Comparison of ENCODE assay signal across 8 mouse cellular contexts in the genomic region with DNA sequence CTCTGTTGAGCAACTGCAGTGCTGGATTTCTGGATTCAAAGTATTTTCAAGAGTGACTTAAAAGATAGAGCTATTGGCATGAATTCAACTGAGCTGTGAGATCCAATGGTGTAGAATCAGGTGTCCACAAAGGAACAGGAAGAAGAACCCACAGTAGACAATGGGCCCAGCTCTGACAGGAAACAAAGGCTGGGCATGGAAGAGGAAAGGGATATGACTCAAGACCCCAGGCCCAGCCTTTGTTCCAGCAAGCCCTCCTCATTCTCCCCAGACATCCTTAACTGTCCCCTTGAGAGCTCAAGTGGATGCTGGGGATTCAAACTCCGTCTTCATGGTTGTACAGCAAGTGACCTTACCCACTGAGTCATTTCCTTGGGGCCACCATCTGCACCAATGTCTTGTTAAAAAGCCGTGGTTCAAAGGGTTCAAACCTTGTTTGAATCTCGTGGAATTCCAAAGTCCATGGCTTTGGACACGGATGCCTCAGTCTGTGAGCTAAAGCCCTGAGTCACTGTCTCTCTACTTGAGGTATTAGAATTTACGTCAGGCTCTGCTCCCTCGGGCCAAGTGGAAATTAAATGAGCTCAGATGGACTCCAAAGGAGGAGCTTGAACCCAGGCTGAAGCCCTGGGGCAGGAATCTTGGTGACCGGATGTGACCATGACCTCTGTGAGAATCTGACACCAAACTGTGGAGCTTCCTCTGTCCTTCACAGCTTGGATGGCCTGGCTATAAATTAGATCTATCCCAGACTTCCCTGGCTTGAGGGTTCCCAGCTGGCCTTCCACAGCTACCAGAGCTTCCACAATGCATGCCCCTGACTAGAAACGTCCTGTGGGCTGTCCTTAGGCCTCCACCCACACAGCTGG. TPM values are rescaled to one million over a fixed set of nuclear protein-coding genes. Genes with fewer than 3 reads are reported as not detected.
DNase-seq lines count a peak whose midpoint lies in the region; ATAC-seq and TF ChIP-seq lines count a peak whose summit lies in the region.

No protein-coding gene starts in this region.

- no peaks in the 10 kb centered on the region for H3K9me3 ChIP-seq in heart, postnatal 0 days (replicated peaks; ENCODE audit: control insufficient read depth, low read length)
- H3K9me3 ChIP-seq in liver, embryonic 13.5 days (replicated peaks): no peaks in the 10 kb centered on the region

- H3K9ac ChIP-seq in heart, postnatal 0 days (replicated peaks; ENCODE audit: low read depth, low read length): no peak overlapping the region
- no peak overlapping the region for H3K9ac ChIP-seq in liver, embryonic 13.5 days

- TF ChIP-seq EP300 in heart, postnatal 0 days (IDR thresholded peaks at IDR 0.05; ENCODE audit: low read depth): peak; percentile 95

- H3K4me1 ChIP-seq in heart, postnatal 0 days (ENCODE audit: control insufficient read depth, insufficient read depth): no peaks in the 10 kb centered on the region
- no peaks in the 10 kb centered on the region for H3K4me1 ChIP-seq in liver, embryonic 13.5 days (replicated peaks)

- WGBS in heart, postnatal 0 days: 49% methylated on average over 8 of the region's 8 CpGs
- 35% methylated on average over 8 of the region's 8 CpGs for WGBS in liver, embryonic 13.5 days (ENCODE audit: insufficient replicate concordance)

- DNase-seq in adrenal gland, adult (ENCODE audit: inconsistent age in 2 of 2, low spot score in 1 of 2): peak; percentile 88 to 96
- DNase-seq in adrenal gland, postnatal 4 days (ENCODE audit: low spot score in 2 of 2): no peak
- peak; percentile 74 for DNase-seq in adrenal gland, postnatal 10 days
- peak; percentile 67 for DNase-seq in heart, postnatal 0 days (ENCODE audit: low spot score)
- no peak for DNase-seq in liver, embryonic 13.5 days
- DNase-seq in retina, postnatal 1 day: no peak
- no peak for DNase-seq in frontal cortex, postnatal 14 days (ENCODE audit: low spot score in 2 of 2)
- no peak for DNase-seq in urinary bladder, adult 2 months (ENCODE audit: low spot score)

- H3K4me2 ChIP-seq in heart, postnatal 0 days (ENCODE audit: low read depth, low read length): no peak overlapping the region
- no peak overlapping the region for H3K4me2 ChIP-seq in liver, embryonic 13.5 days

- TF ChIP-seq CTCF in heart, postnatal 0 days (IDR thresholded peaks at IDR 0.05; ENCODE audit: low read depth): no peak

- H3K27me3 ChIP-seq in heart, postnatal 0 days (ENCODE audit: control insufficient read depth, insufficient read depth, low read length): no peaks in the 10 kb centered on the region
- H3K27me3 ChIP-seq in liver, embryonic 13.5 days: no peaks in the 10 kb centered on the region

- no peak overlapping the region for H3K4me3 ChIP-seq in heart, postnatal 0 days (ENCODE audit: low read depth, low read length)
- H3K4me3 ChIP-seq in liver, embryonic 13.5 days (replicated peaks): no peak overlapping the region

- peak overlapping the region; percentile 83 for H3K27ac ChIP-seq in heart, postnatal 0 days (ENCODE audit: low read depth)
- H3K27ac ChIP-seq in liver, embryonic 13.5 days: peak overlapping the region; percentile 25; the same call in 1 of the 2 replicates

- H3K36me3 ChIP-seq in heart, postnatal 0 days (replicated peaks; ENCODE audit: control insufficient read depth, insufficient read depth, low read length): peaks cover 92% of the 10 kb centered on the region
- 0 out of 2 replicates have a peak, but pooled peaks cover 11% of the 10 kb centered on the region for H3K36me3 ChIP-seq in liver, embryonic 13.5 days

- peak; percentile 71 for ATAC-seq in heart, postnatal 0 days (ENCODE audit: insufficient read depth, low read depth)
- ATAC-seq in liver, embryonic 13.5 days (ENCODE audit: low read depth): 0 out of 2 replicates have a peak, but pooled peaks have one; percentile 31

RNA-seq across cellular contexts. Expression of gene Sparc, which starts 17.1 kb away (rescaled TPM):
- total RNA-seq in adrenal gland, postnatal 4 days (2021): 1,000 to 10,000 TPM; 2,300 to 2,476 TPM
- total RNA-seq in adrenal gland, postnatal 10 days (2021): 1,000 to 10,000 TPM; 2,122 to 2,491 TPM
- total RNA-seq in heart, postnatal 0 days (2014; rRNA removed; ENCODE audit: low replicate concordance): 829 and 887 TPM in 2 replicates
- polyA plus RNA-seq in heart, postnatal 0 days (2015; fragmentation: Nextera tagmentation; extraction: Ambion mirVana): 1,674 and 1,711 TPM in 2 replicates
- 150 and 155 TPM in 2 replicates for polyA plus RNA-seq in liver, embryonic 13.5 days (2015; fragmentation: Nextera tagmentation; extraction: Ambion mirVana)
- 3,106 and 3,504 TPM in 2 replicates for polyA plus RNA-seq in urinary bladder, adult 2 months (2012; rRNA removed)

RNA-seq across cellular contexts. Expression of gene Atox1, which starts 55.2 kb away (rescaled TPM):
- 100 to 1,000 TPM; 254 to 267 TPM for total RNA-seq in adrenal gland, postnatal 4 days (2021)
- 100 to 1,000 TPM; 271 to 292 TPM for total RNA-seq in adrenal gland, postnatal 10 days (2021)
- total RNA-seq in heart, postnatal 0 days (2014; rRNA removed; ENCODE audit: low replicate concordance): 262 and 340 TPM in 2 replicates
- polyA plus RNA-seq in heart, postnatal 0 days (2015; fragmentation: Nextera tagmentation; extraction: Ambion mirVana): 346 and 351 TPM in 2 replicates
- 184 and 205 TPM in 2 replicates for polyA plus RNA-seq in liver, embryonic 13.5 days (2015; fragmentation: Nextera tagmentation; extraction: Ambion mirVana)
- 382 and 536 TPM in 2 replicates for polyA plus RNA-seq in urinary bladder, adult 2 months (2012; rRNA removed)

Comparison
In these comparisons a context has a peak if more than half of its experiments do, and no peak if none do; other contexts are left out.
1. DNase-seq: peak in adrenal gland, adult (2 of 2), adrenal gland, postnatal 10 days (single experiment) and heart, postnatal 0 days (single experiment); none in adrenal gland, postnatal 4 days (0 of 2), liver, embryonic 13.5 days (single experiment), retina, postnatal 1 day (single experiment), frontal cortex, postnatal 14 days (0 of 2) and urinary bladder, adult 2 months (single experiment).